Mouse (Mus musculus): ENCODE measurements around the gene Il27.

GRCm38 (mm10) chr7:126585717-126586116 lies 9.0 kb downstream of the Il27 start, which contains the start of gene Cln3:
- TF ChIP-seq CTCF (IDR thresholded peaks at IDR 0.05; ENCODE audit: extremely low read depth, insufficient read length, insufficient replicate concordance, low read depth, low read length) (no peak), POLR2A (IDR thresholded peaks at IDR 0.05; ENCODE audit: low read depth, low read length) (no peak)

All from small intestine, adult 2 months (tissue).